Mouse (Mus musculus): Measurements from ENCODE around the gene Hbb-bt.
"Not testable (repeated sequence)": the region's sequence is repeated elsewhere in the genome, so short reads cannot be mapped to it uniquely, and the experiment has no call there.

Hbb-bt gene

DNA sequence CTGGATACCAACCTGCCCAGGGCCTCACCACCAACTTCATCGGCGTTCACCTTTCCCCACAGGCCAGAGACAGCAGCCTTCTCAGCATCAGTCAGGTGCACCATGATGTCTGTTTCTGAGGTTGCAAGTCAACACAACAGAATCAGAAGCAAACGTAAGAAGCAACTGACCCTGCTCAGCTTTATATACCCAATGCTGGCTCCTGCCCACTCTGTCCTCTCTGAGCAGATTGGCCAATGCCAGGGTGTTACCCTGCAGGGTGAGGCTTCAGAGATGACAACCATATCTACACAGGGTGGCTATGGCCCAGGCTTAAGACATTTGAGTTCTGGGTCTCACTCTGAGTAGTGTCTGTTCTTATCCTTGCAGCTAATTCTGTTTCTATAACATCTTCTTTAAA is at the start of gene Hbb-bt:
Gene Hbb-bt, minus strand, starts transcription at position 231 of the 400 bp plus-strand sequence.
- no peak for DNase-seq (ENCODE audit: extremely low spot score)

DNA sequence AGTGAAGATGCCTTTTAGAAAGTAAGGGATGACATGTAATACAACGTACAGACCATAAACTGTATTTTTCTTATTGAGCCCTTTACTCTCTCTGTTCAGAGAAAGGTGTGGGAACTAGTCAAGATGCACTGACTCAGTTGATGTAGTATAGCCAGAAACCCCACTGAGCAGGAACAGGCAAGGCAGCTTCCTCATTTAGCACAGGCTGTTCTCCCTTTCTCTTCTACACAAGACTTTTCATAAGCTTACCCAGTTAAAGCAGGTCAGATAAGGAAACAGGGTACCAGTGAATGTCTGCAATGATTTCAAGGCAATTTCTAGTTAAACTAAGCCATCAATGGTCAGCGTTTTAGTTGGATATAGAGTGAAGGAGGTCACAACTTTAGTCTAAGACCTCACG is 47.7 kb upstream of the Hbb-bt start:
- DNase-seq (ENCODE audit: extremely low spot score) = no peak

DNA sequence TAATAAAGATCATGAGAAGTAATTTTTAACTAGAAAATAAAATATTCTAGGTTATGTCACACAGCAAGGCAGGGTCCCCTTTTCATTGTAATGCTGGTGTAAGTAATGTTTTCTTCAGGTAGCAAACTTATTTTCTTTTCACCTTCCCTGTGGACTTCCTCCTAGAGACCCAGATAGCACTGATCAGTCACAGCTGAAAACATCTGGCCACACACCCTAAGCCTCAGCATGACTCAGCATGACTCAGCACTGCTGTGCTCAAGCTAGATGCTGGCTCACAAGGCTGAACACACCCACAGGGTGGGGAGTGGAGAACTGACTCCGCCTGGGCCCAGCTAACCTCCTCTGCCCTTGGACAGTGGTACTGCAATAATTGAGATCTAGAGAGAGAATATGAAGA is 47.1 kb upstream of the Hbb-bt start:
- no peak for DNase-seq (ENCODE audit: extremely low spot score)

DNA sequence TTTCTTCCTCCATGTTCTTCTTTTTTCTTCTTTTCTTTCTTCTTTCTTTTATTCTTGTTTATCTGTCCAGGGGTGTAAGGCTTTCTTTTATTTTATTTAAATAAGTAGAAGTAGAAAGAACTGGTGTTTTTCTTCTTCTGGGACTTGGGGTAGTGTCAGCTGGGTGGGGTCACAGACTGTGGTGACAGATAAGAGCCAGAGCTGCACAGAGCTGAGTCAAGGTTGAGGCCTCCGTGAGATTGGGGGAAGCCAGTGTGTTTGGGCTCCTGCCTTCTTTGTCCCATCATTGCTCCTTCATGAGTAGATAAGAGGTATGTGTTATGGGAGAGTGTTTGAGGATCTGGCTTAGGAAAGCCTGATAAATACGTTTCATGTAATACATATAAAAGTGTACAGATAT is 45.3 kb upstream of the Hbb-bt start:
- DNase-seq (ENCODE audit: extremely low spot score) = no peak

DNA sequence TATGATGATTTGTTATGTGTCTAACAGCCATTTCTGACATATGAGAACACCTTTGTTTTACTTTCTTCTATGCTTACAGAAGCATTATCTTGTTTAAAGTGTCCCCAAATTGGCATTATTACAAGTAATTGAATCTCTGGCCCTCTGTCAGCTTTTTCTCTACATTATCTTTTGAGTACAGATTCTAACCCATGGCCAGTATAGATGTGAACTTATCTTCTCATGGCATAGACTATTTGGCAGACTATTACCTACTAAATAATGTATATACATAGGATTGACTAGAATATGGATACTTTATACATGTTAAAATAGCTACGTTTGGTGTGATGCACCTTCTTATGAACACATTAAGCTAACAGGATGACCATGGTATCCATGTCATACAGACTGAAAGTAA is 40.9 kb upstream of the Hbb-bt start:
- DNase-seq (ENCODE audit: extremely low spot score) = no peak

DNA sequence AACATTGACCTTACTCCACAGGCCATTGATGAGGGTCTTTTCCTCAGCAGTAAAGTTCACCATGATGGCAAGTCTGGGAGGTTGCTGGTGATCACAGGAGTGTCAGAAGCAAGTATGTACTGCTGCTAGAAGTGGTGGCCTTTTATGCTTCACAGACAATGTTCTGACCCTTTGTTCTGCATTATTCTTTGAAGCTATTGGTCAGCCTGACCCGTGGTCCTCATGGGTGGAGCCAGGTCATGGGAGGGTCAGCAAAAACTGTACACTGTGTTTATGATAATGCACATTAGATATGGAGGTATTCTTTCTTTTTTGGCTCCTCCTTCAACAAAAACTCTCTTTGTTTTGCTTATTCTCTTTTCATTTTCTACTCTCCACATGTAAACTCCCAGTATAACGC is 39.3 kb upstream of the Hbb-bt start, which contains the start of gene Hbb-y:
Gene Hbb-y, minus strand, starts transcription at position 127 of the 400 bp plus-strand sequence.
- DNase-seq (ENCODE audit: extremely low spot score) = no peak

DNA sequence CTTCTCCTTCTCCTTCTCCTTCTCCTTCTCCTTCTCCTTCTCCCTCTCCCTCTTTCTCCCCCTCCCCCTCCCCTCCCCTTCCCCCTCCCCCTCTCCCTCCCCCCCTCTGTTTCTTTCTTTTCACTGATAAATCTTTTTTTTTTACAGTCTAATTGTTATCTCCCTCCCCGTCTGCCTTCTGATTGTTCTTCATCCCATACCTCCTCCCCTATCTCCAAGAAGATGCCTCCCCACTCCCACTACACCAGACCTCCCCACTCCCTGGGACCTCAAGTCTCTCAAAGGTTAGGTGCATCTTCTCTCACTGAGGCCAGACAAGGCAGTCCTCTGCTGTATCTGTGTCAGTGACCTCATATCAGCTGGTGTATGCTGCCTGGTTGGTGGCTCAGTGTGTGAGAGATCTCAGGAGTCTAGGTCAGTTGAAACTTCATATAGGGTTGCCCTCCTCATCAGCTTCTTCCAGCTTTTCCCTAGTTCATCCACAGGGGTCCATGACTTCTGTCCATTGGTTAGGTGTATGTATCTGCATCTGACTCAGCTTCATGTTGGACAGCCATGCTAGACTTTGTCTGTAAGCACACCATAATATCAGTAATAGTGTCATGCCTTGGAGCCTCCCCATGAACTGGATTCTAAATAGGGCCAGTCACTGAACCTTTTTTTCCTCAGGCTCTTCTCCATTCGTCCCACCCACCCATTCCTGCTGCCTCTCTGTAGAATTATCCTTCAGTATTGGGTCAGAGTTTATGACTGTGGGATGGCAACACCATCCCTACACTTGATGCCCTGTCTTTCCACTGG is 30.9 kb upstream of the Hbb-bt start:
- no peak for DNase-seq (ENCODE audit: extremely low spot score)

DNA sequence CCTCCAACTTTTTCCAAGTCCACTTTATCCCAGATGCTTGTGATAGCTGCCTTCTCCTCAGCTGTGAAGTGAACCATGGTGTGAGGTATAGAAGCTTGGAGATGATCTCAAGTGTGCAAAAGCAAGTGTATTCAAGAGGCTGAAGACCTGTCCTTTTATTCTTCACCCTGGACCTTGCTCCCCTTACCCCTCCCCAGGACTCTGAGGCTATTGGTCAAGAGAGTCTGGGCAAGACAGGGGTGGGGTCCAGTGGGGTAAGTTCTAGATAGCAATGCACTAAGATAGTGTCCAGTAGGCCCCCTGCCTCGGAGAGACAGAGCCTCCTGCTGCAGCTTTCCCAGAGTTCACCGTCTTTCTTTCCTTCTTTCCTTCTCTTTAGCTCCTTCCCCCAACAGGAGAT is 29.2 kb upstream of the Hbb-bt start, which contains the start of gene Hbb-bh1:
Gene Hbb-bh1, minus strand, starts transcription at position 131 of the 400 bp plus-strand sequence.
- DNase-seq (ENCODE audit: extremely low spot score) = no peak

DNA sequence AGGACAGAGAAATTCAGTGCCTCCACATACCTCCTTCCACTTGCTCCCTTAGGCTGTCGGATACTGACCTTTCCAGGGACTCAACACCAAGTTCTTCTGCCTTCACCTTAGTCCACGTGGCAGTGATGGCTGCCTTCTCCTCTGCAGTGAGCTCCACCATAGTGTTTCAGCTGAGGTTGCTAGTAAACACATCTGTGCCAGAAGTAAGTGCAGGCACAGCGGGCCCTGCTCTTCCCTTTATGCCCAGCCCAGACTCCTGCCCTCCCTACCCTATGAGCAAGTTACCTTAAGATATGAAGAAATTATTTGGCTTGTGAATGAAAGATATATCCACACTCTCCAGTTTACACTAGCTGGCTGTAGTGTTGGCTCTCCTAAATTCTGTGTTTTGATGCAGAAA is 26.5 kb upstream of the Hbb-bt start, which contains the start of gene Hbb-bh2:
Gene Hbb-bh2, minus strand, starts transcription at position 253 of the 400 bp plus-strand sequence.
- no peak for DNase-seq (ENCODE audit: extremely low spot score)

DNA sequence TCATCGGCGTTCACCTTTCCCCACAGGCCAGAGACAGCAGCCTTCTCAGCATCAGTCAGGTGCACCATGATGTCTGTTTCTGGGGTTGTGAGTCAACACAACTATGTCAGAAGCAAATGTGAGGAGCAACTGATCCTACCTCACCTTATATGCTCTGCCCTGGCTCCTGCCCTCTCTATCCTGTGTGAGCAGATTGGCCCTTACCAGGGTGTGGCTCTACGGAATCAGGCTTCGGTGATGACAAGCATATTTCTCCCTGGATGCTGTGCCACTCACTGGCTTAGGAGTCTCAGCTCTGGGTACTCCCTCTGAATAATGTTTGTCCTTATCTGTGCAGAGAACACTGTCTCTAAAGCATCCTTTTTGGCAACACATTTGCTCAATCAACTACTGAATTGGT is 14.0 kb upstream of the Hbb-bt start, which contains the start of gene Hbb-bs:
Gene Hbb-bs, minus strand, starts transcription at position 289 of the 400 bp plus-strand sequence.
- no peak for DNase-seq (ENCODE audit: extremely low spot score)

DNA sequence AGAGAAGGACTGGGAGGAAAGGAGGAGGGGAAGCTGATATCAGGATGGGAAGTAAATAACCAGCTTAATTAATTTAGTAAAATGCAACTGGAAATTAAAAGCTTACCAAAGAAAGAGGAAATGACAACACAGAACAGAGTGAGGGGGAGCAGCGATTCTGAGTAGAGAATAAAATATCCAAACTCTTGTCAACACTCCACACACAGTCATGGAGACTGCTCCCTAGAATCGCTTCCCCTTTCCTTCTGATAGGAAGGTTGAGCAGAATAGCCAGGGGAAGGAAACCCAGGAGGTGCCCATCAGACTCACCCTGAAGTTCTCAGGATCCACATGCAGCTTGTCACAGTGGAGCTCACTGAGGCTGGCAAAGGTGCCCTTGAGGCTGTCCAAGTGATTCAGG is 13.3 kb upstream of the Hbb-bt start:
- DNase-seq (ENCODE audit: extremely low spot score) = not testable (repeated sequence)

DNA sequence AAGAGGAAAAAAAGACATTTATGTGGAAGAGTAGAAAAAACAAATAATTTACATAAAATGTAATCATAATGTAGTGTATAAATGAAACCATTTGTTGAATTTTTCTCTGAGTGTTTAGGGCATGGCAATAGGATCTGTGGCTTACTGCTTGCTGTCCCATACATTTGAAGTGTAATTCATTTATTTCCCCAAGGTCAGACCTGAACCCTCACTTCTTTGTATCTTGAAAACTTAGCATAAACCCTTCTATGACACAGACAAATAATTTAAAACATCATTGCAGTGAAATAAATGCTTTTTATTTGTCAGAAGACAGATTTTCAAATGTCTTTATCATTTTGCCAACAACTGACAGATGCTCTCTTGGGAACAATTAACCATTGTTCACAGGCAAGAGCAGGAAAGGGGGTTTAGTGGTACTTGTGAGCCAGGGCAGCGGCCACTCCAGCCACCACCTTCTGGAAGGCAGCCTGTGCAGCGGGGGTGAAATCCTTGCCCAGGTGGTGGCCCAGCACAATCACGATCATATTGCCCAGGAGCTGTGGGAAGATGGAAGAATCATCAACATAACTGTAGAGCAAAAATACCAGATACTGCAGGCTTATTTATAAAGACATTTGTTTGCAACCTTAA is 12.6 kb upstream of the Hbb-bt start:
- DNase-seq (ENCODE audit: extremely low spot score) = no peak

DNA sequence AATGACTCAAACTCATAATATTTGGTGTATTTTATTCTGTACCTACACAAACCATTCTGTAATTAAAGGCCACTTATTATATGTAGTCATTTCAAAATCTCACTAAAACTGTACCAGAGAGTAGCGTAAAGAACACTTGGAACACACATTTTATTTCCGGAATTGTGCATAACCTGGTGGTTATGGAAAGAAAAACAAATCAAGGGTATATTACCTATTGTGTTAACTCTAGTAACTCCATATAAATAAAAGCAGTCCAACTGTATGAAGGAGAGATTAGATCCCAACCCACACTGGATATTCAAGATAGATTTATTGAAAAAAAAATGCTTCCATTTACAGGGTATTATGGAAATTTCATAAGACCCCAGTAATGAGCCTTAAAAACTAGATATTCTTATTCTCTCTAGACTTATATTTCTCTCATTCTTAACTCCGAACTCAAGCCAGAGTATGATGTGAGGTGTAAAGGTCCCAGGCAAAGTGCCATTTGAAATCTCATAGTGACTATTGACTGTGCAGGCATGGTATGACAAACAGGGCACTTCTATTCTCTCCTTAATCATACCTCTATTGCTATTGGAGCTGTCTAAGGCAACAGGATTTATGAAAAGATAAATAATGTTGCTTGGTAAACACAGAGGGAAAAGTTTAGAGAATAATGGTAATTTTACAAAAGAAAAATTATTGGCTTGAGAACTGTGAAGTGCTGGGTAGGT is 11.9 kb upstream of the Hbb-bt start:
- DNase-seq (ENCODE audit: extremely low spot score) = no peak

DNA sequence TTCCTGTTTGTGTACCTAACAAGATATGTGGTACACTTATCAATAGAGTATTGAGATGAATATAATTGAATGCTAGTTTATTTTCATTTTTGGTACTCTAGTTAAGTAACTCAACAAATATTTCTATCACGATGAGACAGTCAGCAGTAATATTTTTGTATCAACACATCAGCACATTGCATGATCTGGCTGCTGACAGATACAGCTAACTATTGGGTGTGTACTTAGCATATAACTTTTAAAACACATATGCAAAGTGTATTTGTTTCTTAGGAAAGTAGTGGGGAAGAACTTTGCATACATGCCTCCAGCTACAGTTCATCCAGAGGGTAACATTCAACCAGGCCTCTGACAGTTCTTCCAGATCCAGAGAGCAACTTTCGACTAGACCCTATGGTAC is 10.8 kb upstream of the Hbb-bt start:
- no peak for DNase-seq (ENCODE audit: extremely low spot score)

DNA sequence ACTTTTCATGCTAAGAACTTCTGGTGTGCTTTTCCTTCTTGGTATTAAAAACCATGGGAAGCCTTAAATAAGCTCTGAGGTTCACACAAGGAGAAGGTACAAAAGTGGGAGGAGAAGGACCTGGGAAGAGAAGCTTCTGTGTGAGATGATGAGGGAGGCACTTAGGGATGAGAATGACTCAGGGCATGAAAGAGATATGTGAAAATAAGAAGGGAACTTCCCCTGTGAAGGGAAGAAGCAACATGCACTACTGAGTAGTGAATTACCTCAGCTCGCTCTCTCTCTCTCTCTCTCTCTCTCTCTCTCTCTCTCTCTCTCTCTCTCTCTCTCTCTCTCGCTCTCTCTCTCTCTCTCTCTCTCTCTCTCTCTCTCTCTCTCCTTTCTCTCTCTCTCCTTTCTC is 1.3 kb upstream of the Hbb-bt start:
- DNase-seq (ENCODE audit: extremely low spot score) = not testable (repeated sequence)

DNA sequence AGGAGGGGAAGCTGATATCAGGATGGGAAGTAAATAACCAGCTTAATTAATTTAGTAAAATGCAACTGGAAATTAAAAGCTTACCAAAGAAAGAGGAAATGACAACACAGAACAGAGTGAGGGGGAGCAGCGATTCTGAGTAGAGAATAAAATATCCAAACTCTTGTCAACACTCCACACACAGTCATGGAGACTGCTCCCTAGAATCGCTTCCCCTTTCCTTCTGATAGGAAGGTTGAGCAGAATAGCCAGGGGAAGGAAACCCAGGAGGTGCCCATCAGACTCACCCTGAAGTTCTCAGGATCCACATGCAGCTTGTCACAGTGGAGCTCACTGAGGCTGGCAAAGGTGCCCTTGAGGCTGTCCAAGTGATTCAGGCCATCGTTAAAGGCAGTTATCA is 644 bp downstream of the Hbb-bt start:
- not testable (repeated sequence) for DNase-seq (ENCODE audit: extremely low spot score)

DNA sequence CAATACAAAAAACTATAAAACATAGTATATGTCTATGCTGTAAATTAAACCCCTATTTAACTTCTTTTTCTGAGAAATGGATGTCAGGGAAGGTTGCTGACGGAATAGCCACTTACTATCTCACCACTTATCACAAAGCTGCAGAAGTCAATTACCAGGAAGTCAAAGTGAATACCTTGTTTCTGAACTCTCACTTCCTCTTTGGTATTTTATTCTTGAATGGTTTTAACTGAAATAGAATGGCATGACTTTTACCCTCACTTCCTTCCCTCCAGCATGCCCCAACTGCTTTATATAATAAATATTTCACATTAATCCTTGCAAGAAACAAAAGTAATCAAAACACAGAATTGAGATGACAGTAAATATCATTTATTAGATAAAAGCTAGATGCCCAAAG is 1.6 kb downstream of the Hbb-bt start:
- no peak for DNase-seq (ENCODE audit: extremely low spot score)

DNA sequence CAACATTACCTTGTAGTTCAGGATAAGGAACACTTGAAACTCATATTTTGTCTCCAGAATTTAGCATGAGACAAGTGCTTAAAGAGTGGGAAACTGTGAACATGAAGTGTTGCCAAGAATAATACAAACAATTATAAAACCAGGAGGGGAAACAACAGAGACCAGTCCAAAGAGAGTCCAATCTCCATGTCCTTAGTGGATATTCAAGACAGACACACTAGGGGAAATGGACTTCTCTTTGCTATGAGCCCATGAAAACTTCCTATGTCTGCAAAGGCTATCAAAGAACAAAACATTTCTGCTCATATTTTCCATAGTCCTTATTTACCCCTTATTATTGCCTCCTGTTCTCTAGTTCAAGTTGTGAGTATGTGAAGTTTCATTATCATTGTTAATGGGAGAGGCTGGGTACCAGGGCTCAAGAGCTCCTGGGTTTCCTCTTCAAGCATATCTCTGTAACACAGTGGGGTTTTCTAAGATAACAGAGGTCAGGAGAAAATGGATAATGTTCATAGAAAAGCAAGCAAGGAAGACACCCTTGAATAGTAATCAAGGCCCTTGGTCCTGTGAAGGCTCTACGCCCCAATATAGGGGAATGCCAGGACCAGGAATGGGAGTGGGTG is 2.5 kb downstream of the Hbb-bt start:
- DNase-seq (ENCODE audit: extremely low spot score) = no peak

DNA sequence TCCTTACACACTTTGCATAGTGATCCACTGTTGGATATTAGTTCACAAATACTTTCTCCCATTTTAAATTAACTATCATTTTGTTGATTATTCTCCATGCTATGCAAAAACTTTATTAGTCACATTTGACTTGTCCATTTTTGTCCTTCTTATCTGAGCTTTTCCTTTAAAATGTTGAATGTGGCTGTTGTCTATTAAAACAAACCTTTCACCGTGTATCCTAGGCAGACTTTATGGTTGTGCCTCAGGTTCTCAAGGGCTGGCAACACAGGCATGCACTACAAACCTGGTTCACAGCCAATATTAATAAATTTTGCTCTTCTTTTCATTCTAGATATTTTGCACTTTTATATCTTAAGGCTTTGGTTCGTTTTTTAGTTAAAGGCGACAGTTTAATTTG is 3.0 kb downstream of the Hbb-bt start:
- DNase-seq (ENCODE audit: extremely low spot score) = no peak

DNA sequence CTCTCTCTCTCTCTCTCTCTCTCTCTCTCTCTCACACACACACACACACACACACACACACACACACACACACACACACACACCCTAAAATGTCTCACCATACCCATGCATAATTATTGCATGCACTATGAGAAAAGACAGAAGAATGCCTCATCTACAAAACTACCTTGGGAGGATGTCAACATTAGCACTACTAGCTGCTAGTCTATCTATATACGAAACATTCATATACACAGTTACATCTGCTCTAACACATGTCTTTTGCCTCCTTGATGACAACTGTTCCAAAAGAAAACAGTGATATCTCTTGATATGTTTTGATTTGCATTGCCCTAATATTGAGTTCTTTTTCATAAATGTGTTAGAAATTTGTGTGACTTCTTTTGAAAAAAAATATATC is 3.5 kb downstream of the Hbb-bt start:
- DNase-seq (ENCODE audit: extremely low spot score) = no peak

DNA sequence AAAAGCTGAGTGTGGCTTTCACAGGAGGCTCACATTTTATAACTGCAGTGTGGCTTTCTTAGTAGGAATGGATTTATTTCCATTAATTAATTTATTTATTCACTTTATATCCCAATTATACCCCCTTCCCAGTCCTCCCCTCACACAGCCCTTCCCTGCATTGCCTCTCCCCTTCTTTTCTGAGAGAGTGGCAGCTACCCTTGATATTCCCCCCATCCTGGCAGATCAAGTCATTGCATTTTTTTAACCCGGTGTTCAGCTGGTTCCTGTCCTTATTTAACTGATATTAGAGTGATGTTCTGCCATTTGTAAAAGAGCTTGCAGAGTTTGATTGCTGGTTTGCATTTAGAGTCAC is 4.0 kb downstream of the Hbb-bt start:
- DNase-seq (ENCODE audit: extremely low spot score) = no peak

Measured in embryo, embryonic 9.5 days (tissue).